In the genomic region with DNA sequence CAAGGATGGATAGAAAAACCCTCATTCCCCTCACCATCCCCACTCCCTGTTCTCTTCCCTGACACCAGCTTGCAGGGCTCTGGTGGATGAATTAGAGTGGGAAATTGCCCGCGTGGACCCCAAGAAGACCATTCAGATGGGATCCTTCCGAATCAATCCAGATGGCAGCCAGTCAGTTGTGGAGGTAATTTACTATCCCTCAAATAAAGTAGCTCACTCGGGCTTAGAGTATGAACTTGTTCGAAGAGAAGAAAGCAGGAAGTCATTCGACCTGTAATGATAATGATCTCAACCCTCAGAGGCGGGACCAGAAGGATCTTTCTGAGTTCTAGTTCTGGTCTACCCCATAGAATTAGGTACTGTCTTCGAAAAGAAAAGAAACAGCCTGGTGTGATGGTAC, we compare ENCODE assay signal across 1 mouse cellular context.
A peak's percentile ranks its signal among the peaks of the same experiment; 100 is the strongest.
TF ChIP-seq lines count a peak whose summit lies in the region.

No protein-coding gene starts in this region.

TF ChIP-seq in MEL, 35 proteins besides CTCF, POLR2A, EP300 and RAD21:
- TF ChIP-seq HCFC1 (IDR thresholded peaks at IDR 0.05; ENCODE audit: low read depth, low read length) (no peak), MAZ (IDR thresholded peaks at IDR 0.05; ENCODE audit: low read depth, low read length) (no peak), GATA1 (IDR thresholded peaks at IDR 0.05; ENCODE audit: low read depth, low read length) (peak; percentile 64; the same call in 1 of the 2 replicates), POLR2AphosphoS5 (IDR thresholded peaks at IDR 0.05; ENCODE audit: borderline replicate concordance, low read depth, low read length) (no peak), ELF1 (IDR thresholded peaks at IDR 0.05; ENCODE audit: low read depth, low read length) (peak; percentile 65; the same call in 1 of the 2 replicates), TBP (IDR thresholded peaks at IDR 0.05; ENCODE audit: low read depth, low read length) (peak; percentile 58)
